Mouse (Mus musculus) kidney, postnatal 0 days (tissue): ENCODE measurements around the gene Cavin4. TPM values are rescaled to one million over a fixed set of nuclear protein-coding genes. Genes with fewer than 3 reads are reported as not detected.
A peak's percentile ranks its signal among the peaks of the same experiment; 100 is the strongest.

ENCODE experiments used
- ATAC-seq: fragments of 200-750 bp; cut with Nextera tagmentation; replicated peaks from 2 replicates; pipeline ENCODE4 v1.8.0; 2017; ENCODE audit warnings: low read depth, moderate number of reproducible peaks, moderate TSS enrichment, moderate library complexity; ENCODE audit not compliant: low FRiP score
- DNase-seq: peaks from one replicate; pipeline ENCODE4 v3.0.0-alpha.2; 2016; ENCODE audit warnings: low spot score
- H3K27ac ChIP-seq: fragments of 300-500 bp; sonication (generic); 2 replicates; pipeline ENCODE4 v1.5.1; 2014; ENCODE audit warnings: mild to moderate bottlenecking
- H3K27me3 ChIP-seq: fragments of 300-500 bp; sonication (generic); 2 replicates; pipeline ENCODE4 v1.6.1; 2014; ENCODE audit warnings: low read length, mixed read lengths; ENCODE audit not compliant: insufficient read depth
- H3K36me3 ChIP-seq: fragments of 300-500 bp; sonication (generic); 2 replicates; pipeline ENCODE4 v1.6.1; 2014; ENCODE audit warnings: low read length, mixed read lengths; ENCODE audit not compliant: insufficient read depth
- H3K4me1 ChIP-seq: fragments of 300-500 bp; sonication (generic); replicated peaks from 2 replicates; pipeline ENCODE4 v1.6.1; 2014; ENCODE audit warnings: antibody characterized with exemption, low read length, mixed read lengths; ENCODE audit not compliant: insufficient read depth
- H3K4me2 ChIP-seq: fragments of 300-500 bp; sonication (generic); 2 replicates; pipeline ENCODE4 v1.6.1; 2014; ENCODE audit warnings: mild to moderate bottlenecking, low read length, moderate library complexity, mixed read lengths
- H3K4me3 ChIP-seq: fragments of 300-500 bp; sonication (generic); replicated peaks from 2 replicates; pipeline ENCODE4 v1.5.1; 2014; ENCODE audit warnings: low read depth, low read length
- H3K9ac ChIP-seq: fragments of 300-500 bp; sonication (generic); 2 replicates; pipeline ENCODE4 v1.6.1; 2014; ENCODE audit warnings: low read depth, low read length
- H3K9me3 ChIP-seq: fragments of 300-500 bp; sonication (generic); replicated peaks from 2 replicates; pipeline ENCODE4 v1.6.1; 2016; ENCODE audit warnings: low read length, inconsistent platforms, mixed read lengths
- CTCF ChIP-seq: IDR thresholded peaks from 2 replicates; pipeline ENCODE4 v1.5.1; 2016; ENCODE audit warnings: antibody characterized with exemption, low read depth, mild to moderate bottlenecking, moderate library complexity
- WGBS: fragments of 180-500 bp; shearing (Covaris S2); extraction: QIAGEN DNeasy Blood & Tissue Kit; methylation state at CpG from one replicate; pipeline ENCODE4 v1.1.7; 2014; 5-methylcytosine and 5-hydroxymethylcytosine counted together
- polyA plus RNA-seq: library from polyadenylated mRNA; unstranded; fragments of >200 nt; fragmentation: Nextera tagmentation; extraction: Ambion mirVana; gene quantifications from 2 replicates; pipeline ENCODE4 v1.2.1, GENCODE M21; 2015

The Cavin4 gene
- polyA plus RNA-seq, 1 experiment from 2014 or later = 0.26 TPM

GRCm38 (mm10) chr4:48625836-48626235 is 37.5 kb upstream of the Cavin4 start:
- DNase-seq (no peak), ATAC-seq (no peak)
- H3K9me3 ChIP-seq = no peaks in the 10 kb centered on the region
- H3K9ac ChIP-seq = no peak overlapping the region
- no peaks in the 10 kb centered on the region for H3K27me3 ChIP-seq
- 0 out of 2 replicates have a peak, but pooled peaks cover 5% of the 10 kb centered on the region for H3K36me3 ChIP-seq
- 49% methylated on average over 9 of the region's 9 CpGs for WGBS
- no peak overlapping the region for H3K4me2 ChIP-seq
- no peaks in the 10 kb centered on the region for H3K4me1 ChIP-seq
- H3K4me3 ChIP-seq = no peak overlapping the region
- H3K27ac ChIP-seq = no peak overlapping the region
- TF ChIP-seq CTCF = no peak

DNA sequence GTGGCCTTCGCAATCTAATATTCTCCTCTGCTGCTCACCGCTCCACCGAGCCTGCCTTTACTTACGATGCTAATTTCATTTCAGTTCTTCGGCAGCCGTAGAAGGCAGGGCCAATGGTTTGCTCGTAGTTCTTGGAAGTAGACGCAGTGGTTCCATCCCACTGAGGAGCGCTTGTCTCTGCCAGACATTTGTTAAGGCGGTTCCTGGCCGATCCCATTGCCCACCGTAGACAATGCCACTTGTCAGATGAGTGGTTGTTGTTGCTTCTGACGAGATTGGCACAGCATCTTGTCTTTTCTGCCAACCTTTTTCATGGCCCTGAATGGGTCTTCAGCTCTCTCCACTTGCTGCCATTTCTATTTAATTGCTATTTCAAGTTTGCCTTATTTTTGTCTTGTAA is 33.9 kb upstream of the Cavin4 start:
- WGBS = 96% methylated on average over 13 of the region's 13 CpGs

DNA sequence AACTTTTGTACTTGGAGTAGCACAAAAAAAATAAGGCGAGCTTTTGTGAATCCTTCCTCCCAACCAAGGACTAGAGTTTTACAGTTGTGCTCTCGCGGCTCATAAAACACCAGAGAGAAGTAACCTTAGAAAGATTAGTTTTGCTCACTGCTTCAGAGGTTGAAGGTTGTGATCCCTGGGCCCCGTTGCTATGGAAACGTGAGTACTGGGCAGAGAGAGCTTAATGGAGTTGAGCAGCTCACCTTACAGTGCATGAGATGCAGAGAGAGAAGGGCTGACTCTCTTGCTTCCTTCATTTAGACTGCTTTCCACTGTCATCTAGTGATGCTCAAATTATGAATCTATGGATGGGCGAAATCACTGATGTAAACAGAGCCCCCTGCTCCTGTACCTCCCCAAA is 29.8 kb upstream of the Cavin4 start:
- no peaks in the 10 kb centered on the region for H3K9me3 ChIP-seq
- DNase-seq = peak; percentile 83
- ATAC-seq = peak; percentile 84
- no peak for TF ChIP-seq CTCF
- no peak overlapping the region for H3K27ac ChIP-seq
- 29% methylated on average over 6 of the region's 6 CpGs for WGBS
- H3K9ac ChIP-seq = no peak overlapping the region
- no peaks in the 10 kb centered on the region for H3K4me1 ChIP-seq
- H3K4me3 ChIP-seq = no peak overlapping the region
- no peak overlapping the region for H3K4me2 ChIP-seq
- H3K36me3 ChIP-seq = 0 out of 2 replicates have a peak, but pooled peaks cover 5% of the 10 kb centered on the region
- no peaks in the 10 kb centered on the region for H3K27me3 ChIP-seq

More for the DNA sequence above, 33.9 kb upstream of the Cavin4 start:
- no peaks in the 10 kb centered on the region for H3K27me3 ChIP-seq
- H3K27ac ChIP-seq = no peak overlapping the region
- 0 out of 2 replicates have a peak, but pooled peaks cover 5% of the 10 kb centered on the region for H3K36me3 ChIP-seq
- DNase-seq (no peak), ATAC-seq (no peak)
- H3K9me3 ChIP-seq = no peaks in the 10 kb centered on the region
- no peak overlapping the region for H3K4me2 ChIP-seq
- no peak for TF ChIP-seq CTCF
- H3K9ac ChIP-seq = no peak overlapping the region
- H3K4me1 ChIP-seq = no peaks in the 10 kb centered on the region
- H3K4me3 ChIP-seq = no peak overlapping the region

- Histone ChIP-seq H3K27ac (no peak overlapping the region), H3K9ac (no peak overlapping the region), H3K4me3 (no peak overlapping the region), H3K9me3 (no peaks in the 10 kb centered on the region), H3K36me3 (0 out of 2 replicates have a peak, but pooled peaks cover 2% of the 10 kb centered on the region), H3K4me2 (no peak overlapping the region), H3K27me3 (no peaks in the 10 kb centered on the region), H3K4me1 (no peaks in the 10 kb centered on the region)
- ATAC-seq (no peak), DNase-seq (no peak)
- 52% methylated on average over 2 of the region's 2 CpGs for WGBS
- peak; percentile 63 for TF ChIP-seq CTCF
These were observed 29.3 kb upstream of the Cavin4 start for GRCm38 (mm10) chr4:48634058-48634457.

DNA sequence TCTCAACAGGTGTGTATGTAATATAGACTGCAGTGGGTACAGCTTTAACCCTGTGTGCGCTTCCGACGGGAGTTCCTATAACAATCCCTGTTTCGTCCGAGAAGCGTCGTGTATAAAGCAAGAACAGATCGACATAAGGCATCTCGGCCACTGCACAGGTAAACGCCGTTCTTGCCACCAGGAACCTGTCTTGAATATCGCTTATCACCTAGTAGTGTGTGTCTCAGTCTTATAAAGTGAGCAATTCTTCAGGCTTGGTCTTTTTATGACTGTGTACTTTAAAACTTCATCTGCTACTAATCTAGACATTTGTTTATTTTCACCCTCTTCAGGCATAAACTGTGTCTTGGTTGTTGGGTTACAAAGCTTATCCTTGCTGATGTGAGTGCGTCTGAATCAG is 26.5 kb upstream of the Cavin4 start:
- H3K27ac ChIP-seq = no peak overlapping the region
- H3K4me3 ChIP-seq = no peak overlapping the region
- no peak overlapping the region for H3K4me2 ChIP-seq
- peaks cover 4% of the 10 kb centered on the region; the same call in 1 of the 2 replicates for H3K36me3 ChIP-seq
- ATAC-seq = no peak
- no peaks in the 10 kb centered on the region for H3K27me3 ChIP-seq
- WGBS = 92% methylated on average over 13 of the region's 13 CpGs
- no peak for TF ChIP-seq CTCF
- no peaks in the 10 kb centered on the region for H3K9me3 ChIP-seq
- no peaks in the 10 kb centered on the region for H3K4me1 ChIP-seq
- no peak for DNase-seq
- no peak overlapping the region for H3K9ac ChIP-seq

- Histone ChIP-seq H3K9me3 (no peaks in the 10 kb centered on the region), H3K4me2 (no peak overlapping the region), H3K9ac (no peak overlapping the region), H3K4me3 (no peak overlapping the region), H3K4me1 (no peaks in the 10 kb centered on the region), H3K36me3 (peaks cover 4% of the 10 kb centered on the region; the same call in 1 of the 2 replicates), H3K27me3 (no peaks in the 10 kb centered on the region), H3K27ac (no peak overlapping the region)
- WGBS = 64% methylated on average over 10 of the region's 10 CpGs
- no peak for DNase-seq
- ATAC-seq = no peak
- no peak for TF ChIP-seq CTCF
These were observed 25.2 kb upstream of the Cavin4 start for GRCm38 (mm10) chr4:48638132-48638531.

DNA sequence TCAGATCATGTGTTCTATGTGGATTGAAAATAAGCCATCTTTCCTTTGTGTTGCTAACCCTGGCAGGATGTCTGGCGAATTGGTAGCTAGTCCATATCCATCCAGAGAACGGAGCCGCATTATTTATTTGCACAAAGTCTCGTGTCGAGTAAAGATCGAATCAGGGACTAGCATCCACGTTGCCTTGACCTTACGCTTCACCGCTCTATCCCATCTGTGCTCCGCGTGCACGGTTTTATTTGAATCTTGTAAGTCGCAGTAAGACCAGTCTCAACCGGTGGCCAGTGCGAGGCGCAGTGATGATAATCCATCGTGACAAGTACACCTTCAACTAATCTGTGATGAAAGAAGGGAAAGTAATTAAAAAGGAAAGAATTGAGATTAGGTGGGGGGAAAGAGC is 23.8 kb upstream of the Cavin4 start:
- Histone ChIP-seq H3K27ac (no peak overlapping the region), H3K27me3 (no peaks in the 10 kb centered on the region), H3K36me3 (peaks cover 4% of the 10 kb centered on the region; the same call in 1 of the 2 replicates), H3K4me3 (no peak overlapping the region), H3K9me3 (no peaks in the 10 kb centered on the region), H3K9ac (no peak overlapping the region), H3K4me1 (no peaks in the 10 kb centered on the region), H3K4me2 (no peak overlapping the region)
- WGBS = 93% methylated on average over 17 of the region's 17 CpGs
- DNase-seq (no peak), ATAC-seq (no peak)
- TF ChIP-seq CTCF = no peak
